Mouse (Mus musculus) CD8-positive naive resting alpha-beta T cell, adult 57 days (primary cell): ENCODE results near the gene E030018B13Rik. TPM values are rescaled to one million over a fixed set of nuclear protein-coding genes. Genes with fewer than 3 reads are reported as not detected.

Experiments used
- total RNA-seq: library from RNA; stranded (reverse); gene quantifications from one replicate; pipeline ENCODE4 v1.2.4, GENCODE M21; 2023

Gene E030018B13Rik
- not detected for total RNA-seq

DNA sequence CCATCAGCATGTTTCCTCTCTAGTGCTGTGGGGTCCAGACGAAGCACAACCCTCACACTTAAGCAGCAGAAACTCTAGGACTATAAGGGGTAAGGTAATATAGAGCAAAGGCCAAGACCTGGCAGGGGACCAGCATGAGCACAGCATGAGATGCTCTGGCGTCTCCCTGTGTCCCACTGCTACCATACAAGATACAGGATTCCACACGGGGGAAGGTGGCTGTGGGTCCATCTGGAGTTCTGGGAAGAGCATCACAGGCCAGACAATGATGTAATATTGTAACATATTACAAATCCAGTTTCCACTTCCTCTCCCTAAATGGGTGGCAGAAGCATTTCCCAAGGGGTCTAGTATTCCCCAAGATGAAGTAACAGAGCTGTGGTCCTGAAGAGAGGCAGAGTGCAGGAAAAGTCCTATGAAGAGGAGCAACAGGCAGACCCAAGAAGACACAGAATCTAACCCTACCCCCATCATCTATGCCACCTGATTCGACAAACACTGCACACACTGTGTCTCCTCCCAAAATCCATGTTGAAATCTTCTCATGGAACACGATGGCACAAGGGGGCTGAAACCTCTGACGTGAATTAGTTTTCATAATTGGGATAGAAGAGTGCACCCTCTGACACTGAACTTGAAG, at the start of gene E030018B13Rik:
Gene E030018B13Rik (plus strand): TSS at position 590 of the 640 bp plus-strand sequence.

DNA sequence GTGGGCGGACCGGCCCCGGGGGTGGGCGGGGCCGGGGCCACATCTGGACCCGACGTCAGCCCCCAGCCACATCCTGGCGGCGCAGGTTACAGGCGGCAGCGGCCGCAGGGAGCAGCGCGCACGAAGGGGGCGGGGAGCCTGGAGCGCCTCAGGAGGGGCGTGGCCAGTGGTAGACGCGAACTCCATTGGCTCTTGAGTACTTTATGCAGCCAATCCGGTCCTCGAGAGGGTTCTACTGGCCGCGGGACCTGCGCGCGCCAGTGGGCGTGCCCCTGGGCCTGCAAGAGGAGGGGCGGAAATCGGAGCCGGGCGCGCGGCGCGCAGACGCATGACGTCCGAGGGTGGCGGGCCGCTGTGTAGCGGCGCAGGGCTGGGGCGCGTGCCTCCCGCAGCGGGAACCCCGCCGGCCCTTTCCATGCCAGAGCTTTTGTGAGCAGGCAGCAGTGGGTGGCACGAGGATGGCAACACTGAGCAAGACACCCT, 22.3 kb downstream of the E030018B13Rik start, which contains the start of gene Klf13:
Gene Klf13 (minus strand): TSS at position 2 of the 483 bp plus-strand sequence.

Other genes with a start within 250 kb of the E030018B13Rik start
- 385 TPM for gene Klf13, start 22.1 kb downstream of the E030018B13Rik start, total RNA-seq
- 28.4 TPM for gene Trpm1, start 237.0 kb downstream of the E030018B13Rik start, total RNA-seq